Mouse (Mus musculus) lung, postnatal 0 days (tissue): ENCODE measurements around the gene Wdr27. TPM values are rescaled to one million over a fixed set of nuclear protein-coding genes. Genes with fewer than 3 reads are reported as not detected.

ENCODE experiments used
- ATAC-seq: fragments of 200-750 bp; cut with Nextera tagmentation; 2 replicates; pipeline ENCODE4 v1.8.0; 2017; ENCODE audit warnings: moderate library complexity
- DNase-seq: peaks from one replicate; pipeline ENCODE4 v3.0.0-alpha.2; 2016; ENCODE audit warnings: low spot score
- H3K27ac ChIP-seq: fragments of 300-500 bp; sonication (generic); 2 replicates; pipeline ENCODE4 v1.5.1; 2014; ENCODE audit warnings: antibody characterized with exemption, mild to moderate bottlenecking, low read length, mixed read lengths
- H3K27me3 ChIP-seq: fragments of 300-500 bp; sonication (generic); replicated peaks from 2 replicates; pipeline ENCODE4 v1.6.1; 2014; ENCODE audit warnings: low read length, mixed read lengths; ENCODE audit not compliant: insufficient read depth
- H3K36me3 ChIP-seq: fragments of 300-500 bp; sonication (generic); 2 replicates; pipeline ENCODE4 v1.6.1; 2014; ENCODE audit warnings: low read length, mixed read lengths; ENCODE audit not compliant: insufficient read depth
- H3K4me1 ChIP-seq: fragments of 300-500 bp; sonication (generic); 2 replicates; pipeline ENCODE4 v1.6.1; 2014; ENCODE audit warnings: antibody characterized with exemption, low read depth, low read length, mixed read lengths; ENCODE audit not compliant: insufficient read depth
- H3K4me2 ChIP-seq: fragments of 300-500 bp; sonication (generic); replicated peaks from 2 replicates; pipeline ENCODE4 v1.6.1; 2014; ENCODE audit warnings: low read depth, mild to moderate bottlenecking, low read length, moderate library complexity, mixed read lengths
- H3K4me3 ChIP-seq: fragments of 300-500 bp; sonication (generic); 2 replicates; pipeline ENCODE4 v1.5.1; 2014; ENCODE audit warnings: low read depth, low read length
- H3K9ac ChIP-seq: fragments of 300-500 bp; sonication (generic); replicated peaks from 2 replicates; pipeline ENCODE4 v1.6.1; 2014; ENCODE audit warnings: low read depth, mild to moderate bottlenecking
- H3K9me3 ChIP-seq: fragments of 300-500 bp; sonication (generic); 2 replicates; pipeline ENCODE4 v1.6.1; 2016; ENCODE audit warnings: low read length, mixed read lengths
- CTCF ChIP-seq: IDR thresholded peaks from 2 replicates; pipeline ENCODE4 v1.5.1; 2016; ENCODE audit warnings: antibody characterized with exemption, mild to moderate bottlenecking
- EP300 ChIP-seq: IDR thresholded peaks from 2 replicates; pipeline ENCODE4 v1.6.1; 2016; ENCODE audit warnings: antibody characterized with exemption, mild to moderate bottlenecking, control low read depth
- WGBS: fragments of 180-500 bp; shearing (Covaris S2); extraction: QIAGEN DNeasy Blood & Tissue Kit; methylation state at CpG from one replicate; pipeline ENCODE4 v1.1.7; 2014; 5-methylcytosine and 5-hydroxymethylcytosine counted together
- polyA plus RNA-seq: library from polyadenylated mRNA; unstranded; fragments of >200 nt; fragmentation: Nextera tagmentation; extraction: Ambion mirVana; gene quantifications from 2 replicates; pipeline ENCODE4 v1.2.1, GENCODE M21; 2015

The Wdr27 gene
- polyA plus RNA-seq, 1 experiment from 2014 or later: 16.7 TPM

- ATAC-seq (no peak), DNase-seq (no peak)
- no peaks in the 10 kb centered on the region for H3K4me1 ChIP-seq
- 79% methylated on average over 5 of the region's 5 CpGs for WGBS
- H3K9me3 ChIP-seq: no peaks in the 10 kb centered on the region
- no peaks in the 10 kb centered on the region for H3K36me3 ChIP-seq
- no peak overlapping the region for H3K9ac ChIP-seq
- no peak for TF ChIP-seq EP300
- no peak for TF ChIP-seq CTCF
- no peaks in the 10 kb centered on the region for H3K27me3 ChIP-seq
- no peak overlapping the region for H3K27ac ChIP-seq
- H3K4me2 ChIP-seq: no peak overlapping the region
- H3K4me3 ChIP-seq: no peak overlapping the region
Observed at GRCm38 (mm10) chr17:14909331-14909730, 33.6 kb downstream of the Wdr27 start.

GRCm38 (mm10) chr17:14907136-14907535 lies 35.8 kb downstream of the Wdr27 start:
- Histone ChIP-seq H3K27me3 (no peaks in the 10 kb centered on the region), H3K4me3 (no peak overlapping the region), H3K27ac (no peak overlapping the region), H3K4me2 (no peak overlapping the region), H3K9ac (no peak overlapping the region), H3K36me3 (no peaks in the 10 kb centered on the region), H3K9me3 (no peaks in the 10 kb centered on the region), H3K4me1 (no peaks in the 10 kb centered on the region)
- no peak for TF ChIP-seq CTCF
- no peak for TF ChIP-seq EP300
- 58% methylated on average over 12 of the region's 12 CpGs for WGBS
- DNase-seq (no peak), ATAC-seq (no peak)

- Histone ChIP-seq H3K36me3 (no peaks in the 10 kb centered on the region), H3K4me3 (no peak overlapping the region), H3K27me3 (no peaks in the 10 kb centered on the region), H3K4me2 (no peak overlapping the region), H3K4me1 (no peaks in the 10 kb centered on the region), H3K9me3 (no peaks in the 10 kb centered on the region), H3K27ac (no peak overlapping the region), H3K9ac (no peak overlapping the region)
- DNase-seq: no peak
- no peak for ATAC-seq
- TF ChIP-seq CTCF (no peak), EP300 (no peak)
- WGBS: 28% methylated on average over 1 of the region's 1 CpGs
Observed at GRCm38 (mm10) chr17:14906611-14907010, 36.3 kb downstream of the Wdr27 start.

GRCm38 (mm10) chr17:14904637-14905265 lies 38.2 kb downstream of the Wdr27 start:
- Histone ChIP-seq H3K9me3 (no peaks in the 10 kb centered on the region), H3K4me2 (no peak overlapping the region), H3K27me3 (no peaks in the 10 kb centered on the region), H3K4me1 (no peaks in the 10 kb centered on the region), H3K4me3 (no peak overlapping the region), H3K9ac (no peak overlapping the region), H3K27ac (no peak overlapping the region), H3K36me3 (no peaks in the 10 kb centered on the region)
- 45% methylated on average over 7 of the region's 7 CpGs for WGBS
- 0 out of 2 replicates have a peak, but pooled peaks have one; percentile 11 for TF ChIP-seq EP300
- TF ChIP-seq CTCF: peak; percentile 96
- peak; percentile 80 for DNase-seq
- 0 out of 2 replicates have a peak, but pooled peaks have one; percentile 16 for ATAC-seq

- Histone ChIP-seq H3K9me3 (no peaks in the 10 kb centered on the region), H3K9ac (no peak overlapping the region), H3K4me3 (no peak overlapping the region), H3K4me1 (no peaks in the 10 kb centered on the region), H3K36me3 (no peaks in the 10 kb centered on the region), H3K4me2 (no peak overlapping the region), H3K27ac (no peak overlapping the region), H3K27me3 (no peaks in the 10 kb centered on the region)
- 84% methylated on average over 6 of the region's 6 CpGs for WGBS
- DNase-seq (no peak), ATAC-seq (no peak)
- TF ChIP-seq CTCF (no peak), EP300 (no peak)
Observed at GRCm38 (mm10) chr17:14904206-14904605, 38.8 kb downstream of the Wdr27 start.

GRCm38 (mm10) chr17:14903212-14903611 lies 39.7 kb downstream of the Wdr27 start:
- WGBS: 84% methylated on average over 3 of the region's 3 CpGs
- no peak overlapping the region for H3K4me3 ChIP-seq

More at GRCm38 (mm10) chr17:14903212-14903611, 39.7 kb downstream of the Wdr27 start:
- no peak for DNase-seq
- H3K36me3 ChIP-seq: no peaks in the 10 kb centered on the region
- no peak for TF ChIP-seq CTCF
- TF ChIP-seq EP300: no peak
- H3K4me2 ChIP-seq: no peak overlapping the region
- no peak overlapping the region for H3K9ac ChIP-seq
- H3K9me3 ChIP-seq: no peaks in the 10 kb centered on the region
- ATAC-seq: no peak
- H3K4me1 ChIP-seq: no peaks in the 10 kb centered on the region
- no peaks in the 10 kb centered on the region for H3K27me3 ChIP-seq
- H3K27ac ChIP-seq: no peak overlapping the region
